Mouse (Mus musculus): ENCODE results near the gene Zfhx3. TPM values are rescaled to one million over a fixed set of nuclear protein-coding genes. Genes with fewer than 3 reads are reported as not detected.

The Zfhx3 gene
- polyA plus RNA-seq, 1 experiment from 2014 or later = 17.8 TPM

- WGBS = 37% methylated on average over 9 of the region's 9 CpGs
- Histone ChIP-seq H3K36me3 (ENCODE audit: control insufficient read depth, insufficient read depth, low read length) (no peaks in the 10 kb centered on the region), H3K9ac (ENCODE audit: low read depth, low read length) (no peak overlapping the region), H3K4me2 (ENCODE audit: low read length) (no peak overlapping the region), H3K4me1 (ENCODE audit: control insufficient read depth, insufficient read depth, low read depth, low read length) (peaks cover 4% of the 10 kb centered on the region; the same call in 1 of the 2 replicates), H3K9me3 (ENCODE audit: control insufficient read depth, low read length) (no peaks in the 10 kb centered on the region), H3K4me3 (ENCODE audit: low read length) (no peak overlapping the region), H3K27ac (ENCODE audit: low read depth, low read length) (no peak overlapping the region), H3K27me3 (replicated peaks; ENCODE audit: control insufficient read depth, insufficient read depth, low read length) (no peaks in the 10 kb centered on the region; the same call in 1 of the 2 replicates)
- no peak for ATAC-seq
These were observed 652.1 kb downstream of the Zfhx3 start for GRCm38 (mm10) chr8:108594361-108595060.

DNA sequence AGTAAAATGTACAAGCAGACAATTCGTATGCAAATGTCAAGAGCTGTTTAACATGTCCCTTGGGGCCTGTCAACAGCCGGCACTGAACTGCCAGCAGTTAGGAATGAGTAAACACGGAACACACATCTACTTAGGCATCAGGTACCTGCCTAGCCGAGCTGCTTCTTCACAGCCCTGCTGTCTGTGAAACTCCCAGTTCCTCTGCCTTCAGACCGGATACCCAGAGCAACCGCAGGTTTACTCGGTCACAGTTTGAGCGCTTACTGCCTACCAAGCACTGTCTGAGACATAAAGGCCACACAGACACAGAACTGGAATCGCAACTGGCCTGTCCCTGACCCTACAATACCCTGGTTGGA lies 652.6 kb downstream of the Zfhx3 start:
- no peak overlapping the region for H3K27ac ChIP-seq (ENCODE audit: low read depth, low read length)
- ATAC-seq = no peak
- H3K4me1 ChIP-seq (ENCODE audit: control insufficient read depth, insufficient read depth, low read depth, low read length) = peaks cover 4% of the 10 kb centered on the region; the same call in 1 of the 2 replicates
- 49% methylated on average over 9 of the region's 9 CpGs for WGBS
- no peaks in the 10 kb centered on the region; the same call in 1 of the 2 replicates for H3K27me3 ChIP-seq (replicated peaks; ENCODE audit: control insufficient read depth, insufficient read depth, low read length)
- H3K4me2 ChIP-seq (ENCODE audit: low read length) = no peak overlapping the region
- no peak overlapping the region for H3K9ac ChIP-seq (ENCODE audit: low read depth, low read length)
- H3K4me3 ChIP-seq (ENCODE audit: low read length) = no peak overlapping the region
- no peaks in the 10 kb centered on the region for H3K9me3 ChIP-seq (ENCODE audit: control insufficient read depth, low read length)
- H3K36me3 ChIP-seq (ENCODE audit: control insufficient read depth, insufficient read depth, low read length) = no peaks in the 10 kb centered on the region

DNA sequence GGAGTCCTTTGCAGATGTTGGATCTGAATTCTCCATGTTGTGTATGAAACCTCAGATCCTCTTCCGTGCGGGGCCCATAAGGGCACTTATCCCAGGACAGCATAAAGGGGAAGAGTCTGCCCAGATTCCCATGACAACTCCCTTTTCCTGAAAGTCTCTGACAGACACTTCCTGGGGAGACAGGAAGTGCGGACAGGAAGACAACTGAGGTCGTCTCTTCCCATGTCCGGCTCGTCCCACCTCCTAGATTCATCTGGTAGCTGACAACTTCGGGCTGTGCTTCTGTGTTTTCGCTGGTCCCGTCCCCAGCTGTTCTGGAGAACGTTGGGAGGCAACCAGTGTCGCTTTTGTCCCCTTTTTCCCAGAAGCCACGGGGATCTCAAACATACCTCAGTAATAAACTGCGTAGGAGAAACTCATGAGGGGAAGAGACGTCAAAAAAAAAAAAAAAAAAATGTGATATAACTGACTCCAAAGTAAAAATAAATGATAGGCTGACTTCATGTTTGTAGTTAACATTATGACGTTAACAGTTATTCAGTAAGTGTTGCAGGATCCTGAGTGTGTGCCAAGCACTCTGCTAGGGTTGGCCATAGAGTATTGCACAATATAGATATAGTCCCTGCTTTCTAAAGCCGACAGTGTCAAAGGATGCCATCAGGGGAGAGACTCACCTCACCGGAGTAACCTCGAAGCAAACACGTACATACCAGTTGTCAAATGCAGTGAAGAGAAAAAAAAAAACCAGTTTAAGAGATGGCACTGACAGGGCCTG lies 653.5 kb downstream of the Zfhx3 start:
- no peak overlapping the region for H3K4me2 ChIP-seq (ENCODE audit: low read length)
- 86% methylated on average over 19 of the region's 19 CpGs for WGBS
- H3K9me3 ChIP-seq (ENCODE audit: control insufficient read depth, low read length) = no peaks in the 10 kb centered on the region
- H3K4me3 ChIP-seq (ENCODE audit: low read length) = no peak overlapping the region
- H3K36me3 ChIP-seq (ENCODE audit: control insufficient read depth, insufficient read depth, low read length) = no peaks in the 10 kb centered on the region
- no peak overlapping the region for H3K27ac ChIP-seq (ENCODE audit: low read depth, low read length)
- H3K9ac ChIP-seq (ENCODE audit: low read depth, low read length) = no peak overlapping the region
- peaks cover 4% of the 10 kb centered on the region; the same call in 1 of the 2 replicates for H3K4me1 ChIP-seq (ENCODE audit: control insufficient read depth, insufficient read depth, low read depth, low read length)
- no peak for ATAC-seq
- no peaks in the 10 kb centered on the region; the same call in 1 of the 2 replicates for H3K27me3 ChIP-seq (replicated peaks; ENCODE audit: control insufficient read depth, insufficient read depth, low read length)

- Histone ChIP-seq H3K36me3 (ENCODE audit: control insufficient read depth, insufficient read depth, low read length) (no peaks in the 10 kb centered on the region), H3K9ac (ENCODE audit: low read depth, low read length) (no peak overlapping the region), H3K27me3 (replicated peaks; ENCODE audit: control insufficient read depth, insufficient read depth, low read length) (no peaks in the 10 kb centered on the region), H3K4me1 (ENCODE audit: control insufficient read depth, insufficient read depth, low read depth, low read length) (peaks cover 4% of the 10 kb centered on the region; the same call in 1 of the 2 replicates), H3K4me2 (ENCODE audit: low read length) (no peak overlapping the region), H3K27ac (ENCODE audit: low read depth, low read length) (no peak overlapping the region), H3K9me3 (ENCODE audit: control insufficient read depth, low read length) (no peaks in the 10 kb centered on the region), H3K4me3 (ENCODE audit: low read length) (no peak overlapping the region)
- 79% methylated on average over 8 of the region's 8 CpGs for WGBS
- no peak for ATAC-seq
These were observed 656.6 kb downstream of the Zfhx3 start for GRCm38 (mm10) chr8:108599003-108599402.

- H3K27me3 ChIP-seq (replicated peaks; ENCODE audit: control insufficient read depth, insufficient read depth, low read length) = no peaks in the 10 kb centered on the region
- no peak overlapping the region for H3K27ac ChIP-seq (ENCODE audit: low read depth, low read length)
- no peak overlapping the region for H3K4me2 ChIP-seq (ENCODE audit: low read length)
- H3K9ac ChIP-seq (ENCODE audit: low read depth, low read length) = no peak overlapping the region
- 88% methylated on average over 6 of the region's 6 CpGs for WGBS
- H3K4me3 ChIP-seq (ENCODE audit: low read length) = no peak overlapping the region
- no peak for ATAC-seq
- no peaks in the 10 kb centered on the region for H3K9me3 ChIP-seq (ENCODE audit: control insufficient read depth, low read length)
- peaks cover 4% of the 10 kb centered on the region; the same call in 1 of the 2 replicates for H3K4me1 ChIP-seq (ENCODE audit: control insufficient read depth, insufficient read depth, low read depth, low read length)
- no peaks in the 10 kb centered on the region for H3K36me3 ChIP-seq (ENCODE audit: control insufficient read depth, insufficient read depth, low read length)
These were observed 657.1 kb downstream of the Zfhx3 start for GRCm38 (mm10) chr8:108599558-108599957.

DNA sequence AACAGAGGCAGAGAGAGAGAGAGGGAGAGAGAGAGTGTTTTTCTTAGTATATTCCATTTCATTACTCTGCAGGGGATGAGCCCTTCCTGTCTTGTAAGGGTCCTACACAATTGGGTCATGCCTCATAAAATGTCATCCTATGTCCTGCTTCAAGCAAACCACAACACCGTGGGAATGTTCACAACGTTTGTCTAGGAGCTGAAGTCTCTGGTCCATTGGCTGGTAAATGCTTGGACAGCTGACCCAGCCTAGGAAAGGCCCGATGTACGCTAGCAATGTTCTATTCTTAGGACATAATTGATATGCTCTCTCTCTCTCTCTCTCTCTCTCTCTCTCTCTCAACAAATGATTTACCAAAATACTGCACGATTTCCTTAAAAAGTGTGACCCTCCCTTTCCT lies 666.2 kb downstream of the Zfhx3 start:
- Histone ChIP-seq H3K4me3 (ENCODE audit: low read length) (no peak overlapping the region), H3K4me2 (ENCODE audit: low read length) (no peak overlapping the region), H3K27me3 (replicated peaks; ENCODE audit: control insufficient read depth, insufficient read depth, low read length) (no peaks in the 10 kb centered on the region), H3K4me1 (ENCODE audit: control insufficient read depth, insufficient read depth, low read depth, low read length) (no peaks in the 10 kb centered on the region), H3K9me3 (ENCODE audit: control insufficient read depth, low read length) (no peaks in the 10 kb centered on the region), H3K9ac (ENCODE audit: low read depth, low read length) (no peak overlapping the region), H3K36me3 (ENCODE audit: control insufficient read depth, insufficient read depth, low read length) (no peaks in the 10 kb centered on the region), H3K27ac (ENCODE audit: low read depth, low read length) (no peak overlapping the region)
- ATAC-seq = no peak
- WGBS = 74% methylated on average over 5 of the region's 5 CpGs

DNA sequence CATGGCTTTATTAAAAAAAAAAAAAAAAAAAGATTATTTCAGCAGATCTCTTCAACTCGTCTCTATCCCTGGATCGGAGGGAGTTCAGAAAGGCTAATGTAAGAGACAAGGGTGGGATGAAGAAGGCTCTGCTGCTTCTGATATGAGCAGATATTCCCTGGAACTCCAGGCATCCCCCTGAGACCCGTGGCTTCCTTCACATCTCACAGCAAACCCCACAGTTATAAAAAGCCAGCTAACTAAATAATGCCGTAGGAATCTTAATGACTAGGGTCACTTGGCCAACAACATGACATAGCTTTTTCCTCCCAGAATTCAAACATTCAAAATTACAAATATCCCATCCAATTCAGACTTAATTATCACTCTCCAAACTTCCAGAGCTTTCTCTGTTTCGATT lies 666.7 kb downstream of the Zfhx3 start:
- Histone ChIP-seq H3K4me2 (ENCODE audit: low read length) (no peak overlapping the region), H3K9me3 (ENCODE audit: control insufficient read depth, low read length) (no peaks in the 10 kb centered on the region), H3K4me1 (ENCODE audit: control insufficient read depth, insufficient read depth, low read depth, low read length) (no peaks in the 10 kb centered on the region), H3K4me3 (ENCODE audit: low read length) (no peak overlapping the region), H3K27me3 (replicated peaks; ENCODE audit: control insufficient read depth, insufficient read depth, low read length) (no peaks in the 10 kb centered on the region), H3K36me3 (ENCODE audit: control insufficient read depth, insufficient read depth, low read length) (no peaks in the 10 kb centered on the region), H3K9ac (ENCODE audit: low read depth, low read length) (no peak overlapping the region), H3K27ac (ENCODE audit: low read depth, low read length) (no peak overlapping the region)
- no peak for ATAC-seq
- WGBS = 82% methylated on average over 5 of the region's 5 CpGs

- Histone ChIP-seq H3K36me3 (ENCODE audit: control insufficient read depth, insufficient read depth, low read length) (no peaks in the 10 kb centered on the region), H3K9me3 (ENCODE audit: control insufficient read depth, low read length) (no peaks in the 10 kb centered on the region), H3K27ac (ENCODE audit: low read depth, low read length) (no peak overlapping the region), H3K4me1 (ENCODE audit: control insufficient read depth, insufficient read depth, low read depth, low read length) (no peaks in the 10 kb centered on the region), H3K4me2 (ENCODE audit: low read length) (no peak overlapping the region), H3K9ac (ENCODE audit: low read depth, low read length) (no peak overlapping the region), H3K27me3 (replicated peaks; ENCODE audit: control insufficient read depth, insufficient read depth, low read length) (no peaks in the 10 kb centered on the region), H3K4me3 (ENCODE audit: low read length) (no peak overlapping the region)
- 91% methylated on average over 9 of the region's 9 CpGs for WGBS
- no peak for ATAC-seq
These were observed 668.8 kb downstream of the Zfhx3 start for GRCm38 (mm10) chr8:108611141-108611674.

DNA sequence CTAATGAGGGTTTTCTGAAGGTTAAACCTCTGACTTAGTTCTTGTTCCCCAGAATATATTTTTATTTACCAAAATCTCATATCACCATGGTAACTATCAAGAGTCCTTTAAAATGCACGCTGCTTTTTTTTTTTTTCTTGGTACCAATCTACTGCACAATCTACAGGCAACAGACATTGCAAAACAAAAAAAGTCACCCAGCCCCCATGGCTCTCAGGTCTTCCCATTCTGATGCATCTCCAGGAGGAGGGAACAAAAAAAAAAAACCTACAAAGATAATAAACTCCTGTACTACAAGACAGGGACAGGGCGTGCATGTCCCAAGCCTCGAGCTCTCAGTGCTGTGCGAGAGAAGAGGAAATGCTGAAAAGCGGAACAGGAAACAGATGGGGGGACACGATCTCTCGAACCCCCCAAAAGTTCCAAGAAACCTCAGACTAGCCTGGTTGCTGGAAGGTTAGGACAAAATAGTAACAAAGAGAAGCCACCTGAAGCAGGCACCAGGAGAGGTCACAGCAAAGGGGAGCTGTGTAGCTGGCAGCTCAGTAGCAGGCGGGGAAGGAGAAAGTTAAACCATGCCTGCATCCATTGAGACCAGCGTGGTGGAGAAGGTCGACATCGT lies 669.5 kb downstream of the Zfhx3 start:
- Histone ChIP-seq H3K4me2 (ENCODE audit: low read length) (no peak overlapping the region), H3K36me3 (ENCODE audit: control insufficient read depth, insufficient read depth, low read length) (no peaks in the 10 kb centered on the region), H3K9me3 (ENCODE audit: control insufficient read depth, low read length) (no peaks in the 10 kb centered on the region), H3K4me3 (ENCODE audit: low read length) (no peak overlapping the region), H3K9ac (ENCODE audit: low read depth, low read length) (no peak overlapping the region), H3K4me1 (ENCODE audit: control insufficient read depth, insufficient read depth, low read depth, low read length) (no peaks in the 10 kb centered on the region), H3K27me3 (replicated peaks; ENCODE audit: control insufficient read depth, insufficient read depth, low read length) (no peaks in the 10 kb centered on the region), H3K27ac (ENCODE audit: low read depth, low read length) (no peak overlapping the region)
- ATAC-seq = no peak
- whole genome bisulfite sequencing = 72% methylated on average over 11 of the region's 11 CpGs

Data from hindbrain, embryonic 16.5 days (tissue).